Mouse (Mus musculus): ENCODE results near the gene Yy1.

DNA sequence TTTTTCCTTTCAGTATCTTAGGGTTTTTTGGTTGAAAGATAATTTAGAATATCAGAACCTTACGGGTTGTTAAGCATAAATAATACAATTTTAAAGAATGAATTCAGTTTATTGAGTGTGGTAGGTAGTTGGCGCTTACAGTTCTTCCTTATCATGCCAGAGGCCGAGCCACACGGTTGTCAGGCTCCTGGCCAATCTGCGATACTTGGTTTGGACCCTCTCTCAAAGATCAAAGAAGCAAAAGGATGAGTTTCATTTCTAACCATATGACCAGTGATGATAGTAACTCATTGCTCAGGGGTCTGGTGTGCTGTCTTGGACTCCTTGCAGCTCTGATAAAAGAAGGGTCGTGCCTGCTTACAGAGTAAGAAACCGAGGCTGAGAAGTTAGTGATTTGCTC lies 17.5 kb downstream of the Yy1 start:
- TF ChIP-seq CTCF (IDR thresholded peaks at IDR 0.05; ENCODE audit: extremely low read depth, insufficient read depth, low read length) (no peak), POLR2A (IDR thresholded peaks at IDR 0.05; ENCODE audit: extremely low read depth, insufficient read depth, low read length) (no peak)

Measured in cortical plate, adult 2 months (tissue).